Mouse (Mus musculus) mouse embryonic stem cell (cell line): ENCODE measurements at regions not wholly inside any gene's neighbourhood (a gene's known extent, or its start where the extent isn't known, plus 50 kb on each side); places are given as distances from the start of the nearest gene placed in this dataset.

Source experiments
- in situ Hi-C, 2 experiments: fragments of 300-500 bp; cut with MboI; formaldehyde crosslinking; loops; 1 replicate in 1 of 2; 3 replicates in 1 of 2; pipeline ENCODE4 v1.14.3; 2019 to 2020; ENCODE audit warnings: low sequenced_read_pairs in 2 of 2, low pct_unique_long_range_greater_than_20kb in 1 of 2, mixed read lengths in 1 of 2; ENCODE audit not compliant: unreplicated experiment in 1 of 2

DNA sequence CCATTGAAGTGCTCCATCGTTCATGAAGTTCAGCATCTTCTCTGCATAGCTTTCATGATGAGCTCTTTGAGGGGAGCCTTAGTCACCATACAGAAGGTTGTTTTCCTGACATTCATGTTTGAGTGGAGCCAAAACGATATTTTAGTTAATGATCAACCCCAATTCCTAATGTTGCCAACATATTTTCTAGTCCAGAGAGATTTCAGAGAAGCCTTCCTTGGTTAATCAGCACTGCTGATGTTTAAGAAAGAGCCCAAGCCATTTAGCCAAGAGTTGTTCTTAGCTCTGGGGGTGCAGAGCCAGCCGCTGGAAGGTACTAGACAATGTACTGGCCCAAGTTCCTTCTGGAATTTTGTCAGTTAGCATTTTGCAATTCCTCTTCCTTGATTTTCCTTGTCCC lies 153.8 kb downstream of the Slc30a10 start:
- in situ Hi-C loops = no loop called here

DNA sequence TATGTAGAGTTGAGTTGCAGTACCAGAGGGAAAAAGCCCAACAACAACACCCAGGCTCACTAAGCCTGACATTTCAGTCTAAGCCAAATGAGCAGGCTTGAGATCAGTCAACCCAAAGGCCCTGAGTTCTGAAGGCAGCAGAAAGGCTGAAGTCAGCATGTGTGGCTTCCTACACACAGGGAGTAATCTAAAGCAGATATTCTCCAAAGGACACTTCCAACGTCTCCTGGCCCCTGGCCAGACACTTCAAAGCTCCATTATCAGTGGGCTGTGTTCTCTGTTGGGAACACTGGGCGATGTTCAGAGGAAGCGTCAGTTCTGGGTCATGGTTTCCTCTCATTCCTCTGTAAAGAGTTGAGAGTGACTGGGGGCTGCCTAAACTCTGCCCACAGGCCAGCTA lies 155.9 kb downstream of the Slc30a10 start:
- in situ Hi-C loops = no loop called here

GRCm38 (mm10) chr1:185615819-185616429 lies 161.3 kb downstream of the Slc30a10 start:
- in situ Hi-C loops = no loop called here

GRCm38 (mm10) chr1:185617691-185618090 lies 163.0 kb downstream of the Slc30a10 start:
- in situ Hi-C loops = no loop called here

DNA sequence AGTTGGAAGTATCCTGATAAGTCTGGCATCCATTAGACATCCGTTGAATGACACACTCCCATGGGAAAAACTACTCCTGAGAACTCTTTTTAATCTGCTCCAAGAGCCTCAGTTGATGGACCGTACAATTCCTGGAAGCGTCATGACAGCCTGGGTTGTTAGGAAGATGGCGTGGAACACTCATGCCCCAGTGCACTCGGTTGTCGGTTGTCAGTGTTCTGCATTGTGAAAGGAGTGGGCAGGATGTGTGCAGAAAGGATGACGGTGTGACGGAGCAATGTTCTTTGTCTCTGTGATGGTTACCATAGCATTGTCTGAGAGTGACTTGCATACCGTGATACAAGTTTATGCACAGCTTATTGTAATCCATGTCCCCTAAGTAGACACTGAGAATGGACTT lies 164.4 kb downstream of the Slc30a10 start:
- in situ Hi-C loops = no loop called here

DNA sequence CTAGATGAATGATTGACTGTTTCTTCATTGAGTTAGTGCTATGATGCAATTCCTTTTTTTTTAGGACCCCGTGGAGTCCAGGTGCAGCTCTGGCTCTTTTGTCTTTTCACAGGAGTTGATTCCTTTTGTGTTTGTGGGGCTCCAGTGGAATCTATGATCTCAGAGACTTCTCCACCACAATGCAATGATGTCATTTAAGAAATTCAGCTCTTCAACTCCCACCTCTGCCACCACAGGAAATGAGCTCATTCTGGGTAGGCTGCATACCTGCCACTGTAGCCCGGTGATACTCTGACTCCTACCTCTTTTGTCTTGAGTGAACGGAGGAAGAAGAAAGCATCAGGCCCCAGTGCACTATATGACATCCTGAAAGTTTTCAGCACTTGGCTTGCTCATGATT lies 173.8 kb downstream of the Slc30a10 start:
- in situ Hi-C loops = no loop called here

- in situ Hi-C loops = no loop called here
Observed at GRCm38 (mm10) chr1:185629976-185630375, 175.3 kb downstream of the Slc30a10 start.

GRCm38 (mm10) chr1:185638631-185639030 lies 184.0 kb downstream of the Slc30a10 start:
- in situ Hi-C loops = no loop called here

- in situ Hi-C loops = no loop called here
Observed at GRCm38 (mm10) chr1:185639486-185639885, 184.8 kb downstream of the Slc30a10 start.

- in situ Hi-C loops = no loop called here
Observed at GRCm38 (mm10) chr1:185644026-185644425, 189.4 kb downstream of the Slc30a10 start.

- in situ Hi-C loops = no loop called here
Observed at GRCm38 (mm10) chr1:185648128-185648527, 193.5 kb downstream of the Slc30a10 start.

DNA sequence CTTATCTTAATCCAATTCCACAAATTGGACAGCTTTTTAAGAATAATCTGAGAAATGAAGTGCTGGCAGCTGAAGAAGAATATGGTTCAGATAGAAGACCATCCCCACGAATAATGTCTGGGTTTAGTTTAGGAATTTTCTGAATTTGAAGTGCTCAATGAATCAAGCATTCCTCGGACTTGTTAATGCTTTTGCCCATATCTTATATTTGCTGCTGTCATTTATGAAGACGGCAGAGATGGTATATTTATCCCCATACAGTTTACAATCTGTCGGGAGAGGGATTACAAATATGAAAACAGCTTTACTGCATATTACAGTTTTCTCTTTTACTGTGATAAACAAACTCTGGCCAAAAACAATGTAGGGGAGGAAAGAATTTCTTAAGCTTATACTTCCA lies 194.3 kb downstream of the Slc30a10 start:
- in situ Hi-C loops = no loop called here

GRCm38 (mm10) chr1:185650926-185651325 lies 196.3 kb downstream of the Slc30a10 start:
- in situ Hi-C loops = no loop called here

DNA sequence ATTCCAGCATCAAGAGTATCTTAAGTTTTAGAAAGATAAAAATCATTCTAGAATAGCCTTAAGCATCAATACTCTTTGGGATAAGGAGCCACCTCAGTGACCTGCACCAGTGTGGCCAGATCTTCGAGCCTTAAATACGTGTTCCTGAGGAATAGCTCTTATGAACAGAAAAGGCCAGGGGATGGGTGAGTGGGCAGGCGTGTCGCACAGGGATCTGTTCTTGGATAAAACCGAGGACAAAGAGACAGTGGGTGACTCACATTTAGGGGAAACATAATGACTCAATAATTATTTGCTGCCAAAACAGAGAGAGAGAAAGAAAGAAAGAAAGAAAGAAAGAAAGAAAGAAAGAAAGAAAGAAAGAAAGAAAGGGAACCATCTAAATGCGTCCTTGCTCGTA lies 200.4 kb downstream of the Slc30a10 start:
- in situ Hi-C loops = no loop called here

GRCm38 (mm10) chr1:185655461-185655860 lies 200.8 kb downstream of the Slc30a10 start:
- in situ Hi-C loops = no loop called here

- in situ Hi-C loops = no loop called here
Observed at GRCm38 (mm10) chr1:185657286-185657685, 202.6 kb downstream of the Slc30a10 start.

DNA sequence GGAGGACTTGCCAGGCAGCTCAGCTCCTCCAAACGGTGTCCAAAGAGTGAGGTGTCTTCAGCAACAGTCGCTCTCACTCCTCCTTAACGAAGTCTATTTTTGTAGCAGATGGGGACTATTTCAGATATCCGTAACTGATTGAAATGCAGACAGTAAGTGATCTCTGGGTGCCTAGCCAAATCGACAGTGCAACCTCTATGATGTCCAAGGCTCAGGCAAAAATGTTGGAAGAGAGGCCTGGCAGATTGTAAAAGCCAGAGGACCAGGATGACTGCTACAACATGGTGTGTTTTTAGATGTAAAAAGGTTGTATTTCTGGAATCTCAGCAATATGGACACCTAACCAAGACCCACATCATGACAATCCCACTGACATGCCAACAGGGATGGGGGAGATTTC lies 204.8 kb downstream of the Slc30a10 start:
- in situ Hi-C loops = no loop called here

GRCm38 (mm10) chr1:185662336-185662735 lies 207.7 kb downstream of the Slc30a10 start:
- in situ Hi-C loops = no loop called here

DNA sequence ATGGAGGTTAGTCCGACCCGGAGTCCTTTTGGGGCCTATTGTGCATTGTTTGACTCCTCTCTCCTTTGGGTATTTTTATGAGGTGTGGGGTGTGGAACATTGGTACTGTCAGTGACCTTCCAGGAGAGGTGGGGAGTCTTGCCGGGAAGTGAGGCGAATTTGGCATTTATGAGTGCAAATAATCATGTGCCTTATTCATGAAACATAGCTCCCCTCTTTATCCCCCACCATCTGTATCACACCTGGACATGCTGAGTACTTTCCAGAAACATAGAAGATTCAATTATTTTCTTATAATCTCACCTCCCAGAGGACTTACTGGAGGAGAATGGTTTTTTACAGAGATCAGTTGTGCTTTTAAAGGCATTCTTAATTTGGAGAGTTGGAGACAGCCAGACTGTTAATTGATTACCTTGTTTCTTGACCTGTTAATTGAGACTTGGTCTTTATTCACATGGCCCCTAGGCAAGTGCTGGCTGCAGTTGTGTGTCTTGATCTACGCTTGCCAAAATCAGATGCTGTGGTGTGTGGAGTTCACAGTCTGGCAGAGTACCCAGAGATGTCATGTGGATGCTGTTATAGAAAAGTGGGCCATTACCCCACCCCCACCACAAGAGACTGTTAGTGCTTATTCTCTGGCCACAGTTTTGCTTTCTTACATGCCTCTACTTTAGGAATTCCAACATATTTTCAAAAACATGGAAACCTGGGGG lies 215.5 kb downstream of the Slc30a10 start:
- in situ Hi-C loops = no loop called here

DNA sequence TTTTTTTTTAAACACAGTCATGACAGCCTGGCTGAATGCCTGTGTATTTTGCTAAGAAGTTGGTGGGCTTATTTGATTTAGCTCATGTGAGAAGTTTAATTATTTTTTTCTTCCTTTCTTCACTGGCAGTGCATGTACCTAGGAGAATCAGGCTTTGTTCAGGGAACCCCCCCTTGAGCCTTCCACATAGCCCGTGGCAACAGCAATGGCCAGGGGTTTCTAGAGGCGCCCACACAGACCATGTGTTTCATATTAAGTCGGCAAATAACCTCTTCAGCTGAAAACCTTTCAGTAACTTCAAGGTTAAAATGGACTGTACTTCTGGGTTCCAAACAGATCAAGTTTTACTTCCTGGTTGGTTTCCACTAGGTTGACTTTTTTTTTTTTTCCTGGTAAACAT lies 218.3 kb downstream of the Slc30a10 start:
- in situ Hi-C loops = no loop called here
